22 mouse cellular contexts compared by ENCODE assay signal in the genomic region with DNA sequence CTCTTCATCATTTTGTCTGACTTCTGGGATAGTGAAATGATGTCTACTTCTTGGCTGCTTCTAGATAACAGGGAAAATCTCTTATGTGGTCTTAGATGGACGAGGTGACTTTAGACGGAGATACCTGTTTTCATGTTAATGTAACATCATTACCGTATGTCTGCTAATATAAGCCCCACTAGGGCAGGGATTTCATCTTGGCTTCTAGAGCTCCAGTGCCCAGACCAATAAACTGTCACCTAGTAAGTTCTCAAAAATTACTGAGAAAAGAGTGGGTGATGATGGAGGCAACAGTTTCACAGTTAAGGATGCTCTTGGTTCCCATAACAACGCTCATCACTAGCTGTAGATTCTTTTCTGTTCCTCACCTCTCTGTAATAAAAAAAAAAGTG.
DNase-seq lines count a peak whose midpoint lies in the region; ATAC-seq and TF ChIP-seq lines count a peak whose summit lies in the region.
"Had no signal": no experiment of that assay in that cellular context is flagged by ENCODE, and none has a peak within 500 bp of the region (broad histone marks: within the 10 kb centered on the region; RNA-seq: fewer than 3 reads in every experiment).

No protein-coding gene starts in this region.

- no peaks in the 10 kb centered on the region for H3K9me3 ChIP-seq in embryonic facial prominence, embryonic 11.5 days (replicated peaks; ENCODE audit: control insufficient read depth, low read length)
- no peaks in the 10 kb centered on the region for H3K9me3 ChIP-seq in embryonic facial prominence, embryonic 10.5 days
- H3K9me3 ChIP-seq in heart, embryonic 13.5 days, result no peaks in the 10 kb centered on the region
- H3K9me3 ChIP-seq in midbrain, embryonic 11.5 days (ENCODE audit: control insufficient read depth, low read length), result no peaks in the 10 kb centered on the region
- H3K9me3 ChIP-seq in midbrain, embryonic 14.5 days (ENCODE audit: control insufficient read depth, low read length), result no peaks in the 10 kb centered on the region
- H3K9me3 ChIP-seq: liver, embryonic 15.5 days; midbrain, embryonic 10.5 days; neural tube, embryonic 13.5 days had no signal

- intact Hi-C loops in heart, postnatal 36 days (cut with DNase I), result no loop called here

- H3K4me2 ChIP-seq in embryonic facial prominence, embryonic 11.5 days (ENCODE audit: low read depth, low read length), result no peak overlapping the region
- H3K4me2 ChIP-seq in heart, embryonic 13.5 days, result no peak overlapping the region
- no peak overlapping the region for H3K4me2 ChIP-seq in midbrain, embryonic 11.5 days
- no peak overlapping the region for H3K4me2 ChIP-seq in midbrain, embryonic 14.5 days (ENCODE audit: low read length)
- H3K4me2 ChIP-seq: liver, embryonic 15.5 days; lung, embryonic 14.5 days; neural tube, embryonic 13.5 days had no signal

- DNase-seq in embryonic facial prominence, embryonic 11.5 days (ENCODE audit: low spot score), result peak; percentile 25
- no peak for DNase-seq in embryonic facial prominence, embryonic 10.5 days (ENCODE audit: low spot score)
- DNase-seq in heart, postnatal 36 days, result no peak
- peak; percentile 85 for DNase-seq in midbrain, embryonic 11.5 days (ENCODE audit: low spot score, missing footprints)
- no peak for DNase-seq in midbrain, embryonic 14.5 days
- DNase-seq in thymus, adult 2 months, result no peak
- no peak for DNase-seq in neural tube, embryonic 10.5 days (ENCODE audit: extremely low spot score, low spot score)
- DNase-seq: adrenal gland, postnatal 14 days; cerebellum, adult 11-12 months; cerebellum, adult 9-11 months; gastrocnemius, postnatal 10 days; heart, postnatal 14 days; kidney, adult 11 months; kidney, postnatal 14 days; left cerebral cortex, postnatal 4 days had no signal

- H3K27ac ChIP-seq in embryonic facial prominence, embryonic 11.5 days (replicated peaks; ENCODE audit: low read depth, low read length), result no peak overlapping the region
- H3K27ac ChIP-seq in embryonic facial prominence, embryonic 10.5 days (replicated peaks), result no peak overlapping the region
- H3K27ac ChIP-seq in heart, embryonic 13.5 days (replicated peaks), result peak overlapping the region; percentile 8; the same call in 1 of the 2 replicates
- no peak overlapping the region for H3K27ac ChIP-seq in midbrain, embryonic 11.5 days (ENCODE audit: low read depth, low read length)
- no peak overlapping the region for H3K27ac ChIP-seq in midbrain, embryonic 14.5 days (replicated peaks; ENCODE audit: low read depth, low read length)
- H3K27ac ChIP-seq in thymus, adult 2 months (ENCODE audit: control insufficient read depth, insufficient read depth, low read length), result no peak overlapping the region
- H3K27ac ChIP-seq: liver, embryonic 15.5 days; midbrain, embryonic 10.5 days; neural tube, embryonic 13.5 days had no signal

- H3K9ac ChIP-seq in embryonic facial prominence, embryonic 11.5 days (replicated peaks; ENCODE audit: low read length), result no peak overlapping the region
- H3K9ac ChIP-seq in heart, embryonic 13.5 days, result no peak overlapping the region
- no peak overlapping the region for H3K9ac ChIP-seq in midbrain, embryonic 11.5 days (ENCODE audit: low read length)
- H3K9ac ChIP-seq in midbrain, embryonic 14.5 days (replicated peaks; ENCODE audit: low read length), result no peak overlapping the region
- H3K9ac ChIP-seq: liver, embryonic 15.5 days; lung, embryonic 14.5 days; neural tube, embryonic 13.5 days had no signal

- no peak overlapping the region for H3K4me3 ChIP-seq in embryonic facial prominence, embryonic 11.5 days (ENCODE audit: low read depth, low read length)
- no peak overlapping the region for H3K4me3 ChIP-seq in embryonic facial prominence, embryonic 10.5 days
- H3K4me3 ChIP-seq in heart, embryonic 13.5 days, result no peak overlapping the region
- no peak overlapping the region for H3K4me3 ChIP-seq in midbrain, embryonic 11.5 days (ENCODE audit: low read depth, low read length)
- H3K4me3 ChIP-seq in midbrain, embryonic 14.5 days (replicated peaks; ENCODE audit: low read depth, low read length), result no peak overlapping the region
- no peak overlapping the region for H3K4me3 ChIP-seq in thymus, adult 2 months (ENCODE audit: control insufficient read depth, insufficient read depth, low read length)
- H3K4me3 ChIP-seq: liver, embryonic 15.5 days; midbrain, embryonic 10.5 days; myocyte; neural tube, embryonic 13.5 days had no signal

- no peak for ATAC-seq in embryonic facial prominence, embryonic 11.5 days (replicated peaks; ENCODE audit: insufficient number of reproducible peaks, low FRiP score, low TSS enrichment, low read depth)
- ATAC-seq in heart, embryonic 13.5 days (ENCODE audit: extremely low read depth, insufficient number of reproducible peaks, low FRiP score, low TSS enrichment), result no peak
- no peak for ATAC-seq in midbrain, embryonic 11.5 days (ENCODE audit: low FRiP score)
- ATAC-seq in midbrain, embryonic 14.5 days (ENCODE audit: low FRiP score, low TSS enrichment), result no peak
- ATAC-seq: inflammation-experienced regulatory T-cells, adult 6 months had no signal

- 33% methylated on average over 4 of the region's 4 CpGs for WGBS in embryonic facial prominence, embryonic 11.5 days
- 35% methylated on average over 4 of the region's 4 CpGs for WGBS in embryonic facial prominence, embryonic 10.5 days
- WGBS in heart, embryonic 13.5 days, result 42% methylated on average over 4 of the region's 4 CpGs
- 35% methylated on average over 4 of the region's 4 CpGs for WGBS in midbrain, embryonic 11.5 days
- 33% methylated on average over 4 of the region's 4 CpGs for WGBS in midbrain, embryonic 14.5 days
- WGBS in thymus, adult 2 months, result 52% methylated on average over 4 of the region's 4 CpGs

- H3K4me1 ChIP-seq in embryonic facial prominence, embryonic 11.5 days (ENCODE audit: control insufficient read depth, insufficient read depth, low read length), result no peaks in the 10 kb centered on the region
- H3K4me1 ChIP-seq in embryonic facial prominence, embryonic 10.5 days, result peaks cover 7% of the 10 kb centered on the region
- H3K4me1 ChIP-seq in heart, embryonic 13.5 days, result peaks cover 10% of the 10 kb centered on the region
- H3K4me1 ChIP-seq in midbrain, embryonic 11.5 days (ENCODE audit: control insufficient read depth, insufficient read depth, low read length), result no peaks in the 10 kb centered on the region
- H3K4me1 ChIP-seq in midbrain, embryonic 14.5 days (ENCODE audit: control insufficient read depth, insufficient read depth, low read length), result no peaks in the 10 kb centered on the region
- no peaks in the 10 kb centered on the region for H3K4me1 ChIP-seq in thymus, adult 2 months (replicated peaks; ENCODE audit: control insufficient read depth, insufficient read depth, low read length)
- H3K4me1 ChIP-seq: liver, embryonic 15.5 days; midbrain, embryonic 10.5 days had no signal

- H3K27me3 ChIP-seq in embryonic facial prominence, embryonic 11.5 days (ENCODE audit: control insufficient read depth, insufficient read depth, low read length), result no peaks in the 10 kb centered on the region
- no peaks in the 10 kb centered on the region for H3K27me3 ChIP-seq in embryonic facial prominence, embryonic 10.5 days (replicated peaks; ENCODE audit: low read depth, poor library complexity, severe bottlenecking)
- no peaks in the 10 kb centered on the region for H3K27me3 ChIP-seq in heart, embryonic 13.5 days (replicated peaks)
- H3K27me3 ChIP-seq in midbrain, embryonic 11.5 days (ENCODE audit: control insufficient read depth, insufficient read depth, low read length), result no peaks in the 10 kb centered on the region
- H3K27me3 ChIP-seq in midbrain, embryonic 14.5 days (ENCODE audit: control insufficient read depth, insufficient read depth, low read length), result no peaks in the 10 kb centered on the region
- H3K27me3 ChIP-seq in thymus, adult 2 months (ENCODE audit: control insufficient read depth, insufficient read depth, low read length), result no peaks in the 10 kb centered on the region
- H3K27me3 ChIP-seq: liver, embryonic 15.5 days; neural tube, embryonic 13.5 days had no signal

- no peak for TF ChIP-seq CTCF in thymus, adult 2 months (IDR thresholded peaks at IDR 0.05; ENCODE audit: borderline replicate concordance, control insufficient read depth, extremely low read depth, insufficient read depth, low read length, poor library complexity)

- TF ChIP-seq POLR2A in thymus, adult 2 months (IDR thresholded peaks at IDR 0.05; ENCODE audit: control insufficient read depth, extremely low read depth, insufficient read depth, low read length, poor library complexity), result no peak

- no peaks in the 10 kb centered on the region for H3K36me3 ChIP-seq in embryonic facial prominence, embryonic 11.5 days (replicated peaks; ENCODE audit: control insufficient read depth, insufficient read depth, low read depth, low read length)
- H3K36me3 ChIP-seq in embryonic facial prominence, embryonic 10.5 days (replicated peaks), result no peaks in the 10 kb centered on the region
- no peaks in the 10 kb centered on the region for H3K36me3 ChIP-seq in heart, embryonic 13.5 days
- no peaks in the 10 kb centered on the region for H3K36me3 ChIP-seq in midbrain, embryonic 11.5 days (ENCODE audit: control insufficient read depth, insufficient read depth, low read length)
- H3K36me3 ChIP-seq in midbrain, embryonic 14.5 days (ENCODE audit: control insufficient read depth, insufficient read depth, low read length), result no peaks in the 10 kb centered on the region
- H3K36me3 ChIP-seq in thymus, adult 2 months (ENCODE audit: control insufficient read depth, insufficient read depth, low read length), result no peaks in the 10 kb centered on the region
- H3K36me3 ChIP-seq: liver, embryonic 15.5 days; midbrain, embryonic 10.5 days; neural tube, embryonic 13.5 days had no signal

Comparison
In these comparisons a context has a peak if more than half of its experiments do, and no peak if none do; other contexts are left out.
1. DNase-seq: peak in embryonic facial prominence, embryonic 11.5 days (single experiment) and midbrain, embryonic 11.5 days (single experiment); none in embryonic facial prominence, embryonic 10.5 days (single experiment), heart, postnatal 36 days (0 of 2), midbrain, embryonic 14.5 days (single experiment), thymus, adult 2 months (single experiment) and neural tube, embryonic 10.5 days (single experiment).